Mouse (Mus musculus) stomach, embryonic 14.5 days (tissue): ENCODE results near the gene 3110082J24Rik. TPM values are rescaled to one million over a fixed set of nuclear protein-coding genes. Genes with fewer than 3 reads are reported as not detected.
"Not testable (repeated sequence)": the region's sequence is repeated elsewhere in the genome, so short reads cannot be mapped to it uniquely, and the experiment has no call there.

Source experiments
- ATAC-seq: fragments of 200-750 bp; cut with Nextera tagmentation; 2 replicates; pipeline ENCODE4 v1.8.0; 2017; ENCODE audit warnings: low read depth, moderate TSS enrichment; ENCODE audit not compliant: insufficient number of reproducible peaks, insufficient read depth, low FRiP score
- H3K27ac ChIP-seq: fragments of 300-500 bp; sonication (generic); 2 replicates; pipeline ENCODE4 v1.5.1; 2014; ENCODE audit warnings: mild to moderate bottlenecking, low read length, moderate library complexity, mixed read lengths
- H3K27me3 ChIP-seq: fragments of 300-500 bp; sonication (generic); 2 replicates; pipeline ENCODE4 v1.6.1; 2014; ENCODE audit warnings: low read length, control low read depth, mixed read lengths; ENCODE audit not compliant: control insufficient read depth, insufficient read depth
- H3K36me3 ChIP-seq: fragments of 300-500 bp; sonication (generic); 2 replicates; pipeline ENCODE4 v1.6.1; 2014; ENCODE audit warnings: mild to moderate bottlenecking, control low read depth, low read length, moderate library complexity, mixed read lengths; ENCODE audit not compliant: control insufficient read depth, insufficient read depth
- H3K4me1 ChIP-seq: fragments of 300-500 bp; sonication (generic); 2 replicates; pipeline ENCODE4 v1.6.1; 2014; ENCODE audit warnings: low read length, control low read depth, mixed read lengths; ENCODE audit not compliant: control insufficient read depth, insufficient read depth
- H3K4me2 ChIP-seq: fragments of 300-500 bp; sonication (generic); replicated peaks from 2 replicates; pipeline ENCODE4 v1.6.1; 2014; ENCODE audit warnings: low read depth, low read length, control low read depth
- H3K4me3 ChIP-seq: fragments of 300-500 bp; sonication (generic); 2 replicates; pipeline ENCODE4 v1.5.1; 2014; ENCODE audit warnings: low read depth, low read length, control low read depth
- H3K9ac ChIP-seq: fragments of 300-500 bp; sonication (generic); replicated peaks from 2 replicates; pipeline ENCODE4 v1.6.1; 2014; ENCODE audit warnings: low read depth, mild to moderate bottlenecking, control low read depth, low read length, moderate library complexity, mixed read lengths
- H3K9me3 ChIP-seq: fragments of 300-500 bp; sonication (generic); 2 replicates; pipeline ENCODE4 v1.6.1; 2016; ENCODE audit warnings: low read depth, low read length, control low read depth; ENCODE audit not compliant: control insufficient read depth
- WGBS: fragments of 180-500 bp; shearing (Covaris S2); extraction: QIAGEN DNeasy Blood & Tissue Kit; methylation state at CpG from one replicate; pipeline ENCODE4 v1.1.7; 2014; 5-methylcytosine and 5-hydroxymethylcytosine counted together
- polyA plus RNA-seq: library from polyadenylated mRNA; unstranded; fragments of >200 nt; fragmentation: Nextera tagmentation; extraction: Ambion mirVana; gene quantifications from 2 replicates; pipeline ENCODE4 v1.2.1, GENCODE M21; 2014

The 3110082J24Rik gene
- polyA plus RNA-seq, 1 experiment from 2014 or later = not detected

DNA sequence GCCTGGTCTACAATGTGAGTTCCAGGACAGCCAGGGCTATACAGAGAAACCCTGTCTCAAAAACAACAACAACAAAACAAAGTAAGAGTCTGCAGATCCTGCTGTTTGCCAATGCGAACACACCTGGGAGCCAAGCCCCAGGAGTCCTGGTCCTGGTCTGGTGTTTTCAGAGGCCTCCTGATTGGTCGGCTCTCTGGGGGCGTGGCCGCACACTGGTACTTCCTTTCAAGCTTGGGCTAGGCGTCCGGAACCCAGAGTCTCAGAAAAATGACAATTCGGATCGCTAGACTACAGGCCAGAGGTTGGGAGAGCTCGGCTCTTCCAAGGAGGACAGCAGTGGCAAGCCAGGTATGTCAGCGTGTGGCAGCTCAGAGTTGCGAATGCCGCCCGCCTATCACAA lies 13.2 kb downstream of the 3110082J24Rik start:
- WGBS = 52% methylated on average over 13 of the region's 13 CpGs
- ATAC-seq = no peak
- Histone ChIP-seq H3K27ac (no peak overlapping the region), H3K4me3 (no peak overlapping the region), H3K4me1 (no peaks in the 10 kb centered on the region), H3K36me3 (no peaks in the 10 kb centered on the region), H3K4me2 (no peak overlapping the region), H3K9ac (no peak overlapping the region), H3K27me3 (no peaks in the 10 kb centered on the region), H3K9me3 (no peaks in the 10 kb centered on the region)

GRCm38 (mm10) chr5:30072825-30073821 lies 32.8 kb downstream of the 3110082J24Rik start, which contains the start of gene Tyms:
Gene Tyms (minus strand): TSS chr5:30073617.
- no peaks in the 10 kb centered on the region for H3K4me1 ChIP-seq
- 1% methylated on average over 45 of the region's 45 CpGs for WGBS
- peak within 1 kb of the TSS; percentile 88 for H3K4me3 ChIP-seq
- peaks cover 20% of the 10 kb centered on the region for H3K36me3 ChIP-seq
- peak within 1 kb of the TSS; percentile 84 for H3K27ac ChIP-seq
- H3K9me3 ChIP-seq = no peaks in the 10 kb centered on the region
- H3K9ac ChIP-seq = peak within 1 kb of the TSS; percentile 77
- H3K4me2 ChIP-seq = peak within 1 kb of the TSS; percentile 75
- no peaks in the 10 kb centered on the region for H3K27me3 ChIP-seq
- peak; percentile 94 for ATAC-seq

GRCm38 (mm10) chr5:30072377-30072776 lies 33.5 kb downstream of the 3110082J24Rik start:
- Histone ChIP-seq H3K27me3 (no peaks in the 10 kb centered on the region), H3K4me3 (peak overlapping the region; percentile 88), H3K27ac (no peak overlapping the region), H3K9me3 (no peaks in the 10 kb centered on the region), H3K4me1 (no peaks in the 10 kb centered on the region), H3K4me2 (peak overlapping the region; percentile 75), H3K9ac (peak overlapping the region; percentile 77; the same call in 1 of the 2 replicates), H3K36me3 (peaks cover 27% of the 10 kb centered on the region)
- ATAC-seq = no peak
- WGBS = 32% methylated on average over 3 of the region's 3 CpGs

- Histone ChIP-seq H3K4me2 (peak overlapping the region; percentile 75), H3K9ac (no peak overlapping the region), H3K27ac (no peak overlapping the region), H3K4me1 (no peaks in the 10 kb centered on the region), H3K27me3 (no peaks in the 10 kb centered on the region), H3K4me3 (peak overlapping the region; percentile 88; the same call in 1 of the 2 replicates), H3K36me3 (peaks cover 32% of the 10 kb centered on the region), H3K9me3 (no peaks in the 10 kb centered on the region)
- WGBS = 64% methylated on average over 6 of the region's 6 CpGs
- ATAC-seq = no peak
Measured at GRCm38 (mm10) chr5:30071677-30072076, 34.2 kb downstream of the 3110082J24Rik start.

DNA sequence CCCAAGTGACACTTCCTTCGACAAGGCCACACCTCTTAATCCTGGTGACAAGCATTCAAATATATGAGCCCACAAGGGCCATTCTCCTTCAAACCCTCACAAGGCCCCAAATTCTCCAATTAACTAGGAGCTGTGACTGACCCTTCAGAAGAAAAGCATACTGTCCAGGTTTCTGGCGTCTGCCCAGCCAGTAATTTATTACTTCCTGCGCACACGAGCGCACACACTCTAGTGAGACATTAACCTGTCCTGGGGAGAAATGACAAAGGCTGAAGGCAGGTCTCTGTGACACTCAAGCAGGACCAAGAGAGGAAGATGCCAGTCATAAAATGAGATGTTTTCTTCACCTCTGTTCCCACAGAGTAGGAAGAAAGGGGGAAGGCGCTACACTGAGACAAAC lies 38.2 kb downstream of the 3110082J24Rik start:
- H3K4me1 ChIP-seq = no peaks in the 10 kb centered on the region
- H3K27me3 ChIP-seq = no peaks in the 10 kb centered on the region
- no peaks in the 10 kb centered on the region for H3K9me3 ChIP-seq
- H3K4me2 ChIP-seq = no peak overlapping the region
- no peak overlapping the region for H3K4me3 ChIP-seq
- H3K9ac ChIP-seq = no peak overlapping the region
- 56% methylated on average over 6 of the region's 6 CpGs for WGBS
- H3K27ac ChIP-seq = no peak overlapping the region
- H3K36me3 ChIP-seq = peaks cover 63% of the 10 kb centered on the region
- no peak for ATAC-seq

- H3K4me2 ChIP-seq, ATAC-seq, H3K4me1 ChIP-seq, H3K4me3 ChIP-seq, H3K27me3 ChIP-seq, H3K27ac ChIP-seq, H3K9me3 ChIP-seq, H3K9ac ChIP-seq: not testable (repeated sequence)
- 81% methylated on average over 5 of the region's 5 CpGs for whole genome bisulfite sequencing
- peaks cover 31% of the 10 kb centered on the region for H3K36me3 ChIP-seq
Measured at GRCm38 (mm10) chr5:30059607-30060006, 46.3 kb downstream of the 3110082J24Rik start.

- 89% methylated on average over 6 of the region's 6 CpGs for WGBS
Measured at GRCm38 (mm10) chr5:30058216-30058731, 47.6 kb downstream of the 3110082J24Rik start.

More at GRCm38 (mm10) chr5:30058216-30058731, 47.6 kb downstream of the 3110082J24Rik start:
- Histone ChIP-seq H3K4me2 (no peak overlapping the region), H3K9me3 (no peaks in the 10 kb centered on the region), H3K4me3 (no peak overlapping the region), H3K4me1 (no peaks in the 10 kb centered on the region), H3K27me3 (no peaks in the 10 kb centered on the region), H3K9ac (no peak overlapping the region), H3K27ac (no peak overlapping the region), H3K36me3 (peaks cover 23% of the 10 kb centered on the region)
- no peak for ATAC-seq
